Mouse (Mus musculus): ENCODE data around the gene Uba3. TPM values are rescaled to one million over a fixed set of nuclear protein-coding genes. Genes with fewer than 3 reads are reported as not detected.

Uba3 gene
- total and polyA plus RNA-seq, 2 experiments from 2014 or later = 58.3 to 79.7 TPM

DNA sequence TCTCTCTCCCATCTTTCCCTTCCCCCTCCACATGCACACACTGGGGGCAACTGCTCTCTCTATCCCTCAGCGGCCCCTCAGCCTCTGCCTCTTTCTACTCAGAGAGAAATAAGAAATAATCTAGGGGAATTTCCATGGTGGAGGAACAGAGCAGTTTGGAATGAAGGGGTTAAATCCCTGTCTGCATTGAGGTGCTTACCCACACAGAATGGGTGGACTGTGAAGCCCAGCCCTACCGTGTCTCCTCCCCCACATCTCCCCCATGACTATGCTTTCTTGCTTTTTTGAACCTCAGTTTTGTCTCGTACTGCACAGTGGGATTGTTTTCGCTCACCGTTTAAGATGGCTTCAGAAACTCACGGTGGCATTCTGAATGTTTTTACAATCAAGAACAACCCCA lies 16.9 kb upstream of the Uba3 start:
- ATAC-seq (ENCODE audit: insufficient read depth, low read depth) = no peak
- Histone ChIP-seq H3K4me2 (ENCODE audit: low read depth, low read length) (no peak overlapping the region), H3K9ac (replicated peaks; ENCODE audit: low read depth, low read length) (no peak overlapping the region)

DNA sequence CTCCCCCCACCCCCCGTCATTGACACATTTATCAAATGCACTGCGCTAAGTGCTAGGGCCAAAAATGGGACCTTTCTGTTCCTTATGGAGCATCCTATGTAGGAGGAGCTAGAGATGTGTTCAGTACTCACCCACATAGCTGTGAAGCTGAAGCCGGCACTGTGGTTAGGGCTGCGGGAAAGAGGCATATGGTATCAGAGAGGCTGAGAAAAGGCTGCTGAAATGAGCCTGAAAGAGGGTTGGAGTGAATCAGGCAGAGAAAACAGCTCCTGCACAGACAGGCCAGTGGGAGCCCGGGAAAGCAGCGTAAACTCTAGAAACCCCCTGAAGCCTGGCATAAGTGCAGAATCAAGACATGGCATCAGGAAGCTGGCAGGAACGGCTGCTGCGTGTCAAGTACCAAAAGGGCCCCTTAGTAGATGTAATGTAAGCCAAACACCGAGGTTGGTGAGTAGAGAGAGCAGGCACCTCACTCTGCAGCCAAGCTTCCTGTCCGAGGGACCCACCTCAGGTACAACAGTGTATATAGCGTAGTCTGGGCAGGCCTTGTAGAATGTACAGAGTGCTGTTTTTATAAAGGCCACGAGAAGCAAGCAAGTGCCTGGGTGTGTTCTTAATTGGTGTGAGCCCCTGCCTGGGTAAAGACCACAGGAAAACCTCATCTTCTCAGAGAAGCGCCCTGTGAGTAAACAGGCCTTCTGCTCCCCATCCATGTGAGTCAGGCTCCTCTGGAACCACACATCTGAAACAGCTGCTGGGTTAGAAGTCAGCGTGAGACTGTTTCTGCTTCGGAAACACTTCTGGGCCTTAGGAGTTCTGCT lies 16.0 kb upstream of the Uba3 start:
- H3K9me3 ChIP-seq (replicated peaks; ENCODE audit: control insufficient read depth, low read length) = no peaks in the 10 kb centered on the region
- no peak for TF ChIP-seq EP300 (IDR thresholded peaks at IDR 0.05; ENCODE audit: low read depth)
- no peak for TF ChIP-seq CTCF (IDR thresholded peaks at IDR 0.05; ENCODE audit: low read depth)
- peak overlapping the region; percentile 75 for H3K27ac ChIP-seq (ENCODE audit: low read depth)
- H3K4me1 ChIP-seq (ENCODE audit: control insufficient read depth, insufficient read depth) = peaks cover 27% of the 10 kb centered on the region
- no peaks in the 10 kb centered on the region for H3K36me3 ChIP-seq (replicated peaks; ENCODE audit: control insufficient read depth, insufficient read depth, low read length)
- H3K4me2 ChIP-seq (ENCODE audit: low read depth, low read length) = no peak overlapping the region
- no peak overlapping the region for H3K4me3 ChIP-seq (ENCODE audit: low read depth, low read length)
- ATAC-seq (ENCODE audit: insufficient read depth, low read depth) (0 out of 2 replicates have a peak, but pooled peaks have one; percentile 18), DNase-seq (ENCODE audit: low spot score) (no peak)
- WGBS = 53% methylated on average over 15 of the region's 15 CpGs
- no peaks in the 10 kb centered on the region for H3K27me3 ChIP-seq (ENCODE audit: control insufficient read depth, insufficient read depth, low read length)
- H3K9ac ChIP-seq (replicated peaks; ENCODE audit: low read depth, low read length) = no peak overlapping the region

More for the DNA sequence above, 16.9 kb upstream of the Uba3 start:
- Histone ChIP-seq H3K36me3 (replicated peaks; ENCODE audit: control insufficient read depth, insufficient read depth, low read length) (peaks cover 5% of the 10 kb centered on the region; the same call in 1 of the 2 replicates), H3K9me3 (replicated peaks; ENCODE audit: control insufficient read depth, low read length) (no peaks in the 10 kb centered on the region), H3K4me3 (ENCODE audit: low read depth, low read length) (no peak overlapping the region), H3K27me3 (ENCODE audit: control insufficient read depth, insufficient read depth, low read length) (no peaks in the 10 kb centered on the region), H3K4me1 (ENCODE audit: control insufficient read depth, insufficient read depth) (peaks cover 27% of the 10 kb centered on the region), H3K27ac (ENCODE audit: low read depth) (peak overlapping the region; percentile 75)
- TF ChIP-seq EP300 (IDR thresholded peaks at IDR 0.05; ENCODE audit: low read depth) = no peak
- TF ChIP-seq CTCF (IDR thresholded peaks at IDR 0.05; ENCODE audit: low read depth) = no peak
- WGBS = 55% methylated on average over 6 of the region's 6 CpGs
- DNase-seq (ENCODE audit: low spot score) = no peak

DNA sequence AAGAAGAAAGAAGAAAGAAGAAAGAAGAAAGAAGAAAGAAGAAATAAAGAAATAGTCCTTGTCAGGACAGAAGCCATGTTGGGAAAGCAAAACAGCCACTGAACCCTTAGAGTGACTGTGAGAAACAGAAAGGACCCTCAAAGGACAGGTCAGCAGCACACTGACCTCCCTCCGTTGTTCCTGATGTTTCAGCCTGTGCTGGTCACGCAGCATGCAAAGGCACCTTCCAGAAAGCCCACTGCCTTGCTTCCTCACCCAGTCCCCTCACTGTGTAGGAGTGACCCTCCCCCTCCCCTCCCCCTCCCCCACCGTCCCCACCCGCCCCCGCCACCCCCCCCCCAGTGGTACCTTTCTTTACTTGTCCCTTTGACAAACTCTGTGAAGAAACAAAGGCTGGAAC lies 15.2 kb upstream of the Uba3 start:
- no peak for ATAC-seq (ENCODE audit: insufficient read depth, low read depth)
- Histone ChIP-seq H3K27ac (ENCODE audit: low read depth) (no peak overlapping the region), H3K4me3 (ENCODE audit: low read depth, low read length) (no peak overlapping the region), H3K36me3 (replicated peaks; ENCODE audit: control insufficient read depth, insufficient read depth, low read length) (no peaks in the 10 kb centered on the region), H3K4me1 (ENCODE audit: control insufficient read depth, insufficient read depth) (peaks cover 27% of the 10 kb centered on the region), H3K27me3 (ENCODE audit: control insufficient read depth, insufficient read depth, low read length) (no peaks in the 10 kb centered on the region), H3K9ac (replicated peaks; ENCODE audit: low read depth, low read length) (no peak overlapping the region), H3K9me3 (replicated peaks; ENCODE audit: control insufficient read depth, low read length) (no peaks in the 10 kb centered on the region), H3K4me2 (ENCODE audit: low read depth, low read length) (no peak overlapping the region)
- 82% methylated on average over 2 of the region's 5 CpGs for WGBS
- no peak for TF ChIP-seq CTCF (IDR thresholded peaks at IDR 0.05; ENCODE audit: low read depth)
- no peak for TF ChIP-seq EP300 (IDR thresholded peaks at IDR 0.05; ENCODE audit: low read depth)
- no peak for DNase-seq (ENCODE audit: low spot score)

DNA sequence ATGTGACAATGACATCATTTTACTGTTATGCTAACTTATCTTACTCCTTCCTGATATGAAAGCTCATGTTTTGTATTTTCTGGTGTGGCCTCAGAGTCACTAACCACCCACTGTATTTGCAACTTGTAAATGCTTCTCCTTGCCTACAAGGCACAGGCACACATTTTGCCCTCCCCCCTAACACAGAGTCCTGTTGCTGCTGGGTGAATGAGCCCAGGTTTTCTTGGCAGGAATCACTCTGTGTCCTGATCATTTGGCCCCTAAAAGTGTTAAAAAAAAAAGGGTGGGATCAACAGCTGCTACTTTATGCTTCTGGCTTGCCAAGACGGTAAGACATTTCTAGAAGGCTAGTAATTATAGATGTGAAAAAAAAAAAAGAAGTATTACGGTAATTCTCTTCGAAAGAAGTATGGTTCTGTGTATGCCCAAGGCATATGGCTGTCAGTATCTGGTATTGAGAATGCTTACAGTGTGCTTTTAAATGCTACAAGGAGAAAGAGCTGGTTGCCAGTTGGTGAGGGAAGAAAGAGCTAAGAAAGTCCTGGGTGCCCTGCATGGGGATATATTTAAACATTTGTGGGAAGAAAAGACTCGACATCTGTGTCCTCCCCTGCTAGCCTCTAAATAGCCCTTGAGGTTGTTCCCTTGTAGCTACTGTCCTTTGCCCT lies 10.8 kb upstream of the Uba3 start:
- ATAC-seq (ENCODE audit: insufficient read depth, low read depth) (no peak), DNase-seq (ENCODE audit: low spot score) (no peak)
- WGBS = 55% methylated on average over 4 of the region's 4 CpGs

DNA sequence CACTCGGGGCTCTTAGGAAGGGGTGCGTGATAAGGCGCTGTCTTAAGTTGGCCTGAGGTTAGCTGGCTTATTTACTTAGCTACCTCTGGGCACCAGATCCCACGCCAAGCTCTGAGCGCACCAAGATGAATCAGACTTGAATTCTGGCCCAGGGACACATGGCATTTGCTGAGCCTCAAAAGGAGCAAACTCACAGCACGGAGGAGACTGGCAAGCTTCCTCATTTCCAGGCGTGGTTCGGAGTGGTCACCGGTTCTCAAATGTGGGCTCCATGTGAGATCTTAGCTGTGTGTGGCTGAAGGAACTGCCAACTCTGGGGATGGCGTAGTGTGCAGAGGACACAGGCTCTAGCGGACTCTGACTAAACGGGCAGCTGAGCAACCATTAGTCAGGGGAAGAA lies 6.5 kb upstream of the Uba3 start:
- no peak for TF ChIP-seq EP300 (IDR thresholded peaks at IDR 0.05; ENCODE audit: low read depth)
- no peak for TF ChIP-seq CTCF (IDR thresholded peaks at IDR 0.05; ENCODE audit: low read depth)
- peak overlapping the region; percentile 86 for H3K27ac ChIP-seq (ENCODE audit: low read depth)

More for the DNA sequence above, 10.8 kb upstream of the Uba3 start:
- Histone ChIP-seq H3K4me1 (ENCODE audit: control insufficient read depth, insufficient read depth) (peaks cover 23% of the 10 kb centered on the region), H3K27me3 (ENCODE audit: control insufficient read depth, insufficient read depth, low read length) (no peaks in the 10 kb centered on the region), H3K27ac (ENCODE audit: low read depth) (peak overlapping the region; percentile 21; the same call in 1 of the 2 replicates), H3K4me2 (ENCODE audit: low read depth, low read length) (no peak overlapping the region), H3K9ac (replicated peaks; ENCODE audit: low read depth, low read length) (no peak overlapping the region), H3K4me3 (ENCODE audit: low read depth, low read length) (no peak overlapping the region), H3K36me3 (replicated peaks; ENCODE audit: control insufficient read depth, insufficient read depth, low read length) (peaks cover 8% of the 10 kb centered on the region), H3K9me3 (replicated peaks; ENCODE audit: control insufficient read depth, low read length) (no peaks in the 10 kb centered on the region)
- TF ChIP-seq CTCF (IDR thresholded peaks at IDR 0.05; ENCODE audit: low read depth) = no peak
- TF ChIP-seq EP300 (IDR thresholded peaks at IDR 0.05; ENCODE audit: low read depth) = no peak

More for the DNA sequence above, 6.5 kb upstream of the Uba3 start:
- Histone ChIP-seq H3K4me1 (ENCODE audit: control insufficient read depth, insufficient read depth) (peaks cover 22% of the 10 kb centered on the region), H3K4me3 (ENCODE audit: low read depth, low read length) (peak overlapping the region; percentile 84), H3K9me3 (replicated peaks; ENCODE audit: control insufficient read depth, low read length) (no peaks in the 10 kb centered on the region), H3K4me2 (ENCODE audit: low read depth, low read length) (peak overlapping the region; percentile 93), H3K9ac (replicated peaks; ENCODE audit: low read depth, low read length) (peak overlapping the region; percentile 87), H3K36me3 (replicated peaks; ENCODE audit: control insufficient read depth, insufficient read depth, low read length) (peaks cover 8% of the 10 kb centered on the region), H3K27me3 (ENCODE audit: control insufficient read depth, insufficient read depth, low read length) (no peaks in the 10 kb centered on the region)
- DNase-seq (ENCODE audit: low spot score) (no peak), ATAC-seq (ENCODE audit: insufficient read depth, low read depth) (no peak)
- WGBS = 30% methylated on average over 12 of the region's 12 CpGs

Data from heart, postnatal 0 days (tissue).